Mouse (Mus musculus): ENCODE results near the gene Mrgprb4. TPM values are rescaled to one million over a fixed set of nuclear protein-coding genes. Genes with fewer than 3 reads are reported as not detected.

Mrgprb4 gene
- not detected in 2 replicates for polyA plus RNA-seq (2011; ENCODE audit: insufficient read depth, insufficient read length, low replicate concordance, missing spikeins)

DNA sequence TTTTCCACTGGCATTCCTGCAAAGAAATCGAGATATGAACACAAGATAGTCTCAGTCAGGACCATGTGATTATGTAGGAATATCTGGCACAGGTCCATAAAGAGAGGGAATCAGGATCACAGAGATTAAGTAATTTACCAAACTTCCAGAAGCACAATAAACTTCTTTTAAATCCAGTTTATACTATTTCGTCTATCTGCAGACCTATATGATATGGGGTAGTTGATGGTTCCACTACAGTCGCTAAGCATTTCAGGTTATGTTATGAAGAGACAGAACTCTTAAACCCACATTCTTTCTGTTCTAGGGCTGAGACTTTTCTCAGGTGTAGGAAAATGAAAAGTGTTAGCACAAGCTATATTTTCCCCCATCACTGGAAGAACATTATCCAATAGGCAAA is at the start of gene Mrgprb4:
Mrgprb4 (minus strand) TSS at position 101 of the 400 bp plus-strand sequence.
- TF ChIP-seq POLR2A (IDR thresholded peaks at IDR 0.05; ENCODE audit: borderline replicate concordance, control insufficient read depth, low read depth, low read length) (no peak), CTCF (IDR thresholded peaks at IDR 0.05; ENCODE audit: control insufficient read depth, insufficient read depth, low read length) (no peak)
- Histone ChIP-seq H3K4me3 (replicated peaks; ENCODE audit: control insufficient read depth, low read depth, low read length) (no peak within 1 kb of the TSS), H3K4me1 (ENCODE audit: control insufficient read depth, insufficient read depth, low read length) (no peaks in the 10 kb centered on the region), H3K27ac (ENCODE audit: control insufficient read depth, insufficient read depth, low read depth, low read length, poor library complexity) (no peak within 1 kb of the TSS)
- 71% methylated on average over 3 of the region's 3 CpGs for WGBS

DNA sequence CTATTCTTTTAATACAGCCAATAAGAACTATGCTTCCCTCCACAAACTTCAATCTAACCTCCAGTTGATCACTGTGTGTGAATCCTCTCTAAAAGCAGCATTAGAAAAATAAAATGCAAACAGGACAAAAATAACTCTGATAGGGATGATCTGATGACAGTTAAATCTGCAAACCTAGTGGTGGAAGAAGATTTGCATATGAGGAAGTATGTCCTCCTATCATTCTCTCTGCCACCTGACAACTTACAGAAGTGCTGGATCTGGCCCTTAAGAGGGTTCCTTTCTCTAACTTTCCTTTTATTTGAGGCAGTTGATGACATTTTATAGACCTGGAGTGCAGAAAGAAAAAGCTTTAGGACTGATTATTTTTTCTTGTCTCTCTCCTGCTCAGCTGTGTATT is 27.0 kb upstream of the Mrgprb4 start:
- no peak overlapping the region for H3K27ac ChIP-seq (ENCODE audit: control insufficient read depth, insufficient read depth, low read depth, low read length, poor library complexity)
- no peaks in the 10 kb centered on the region for H3K4me1 ChIP-seq (ENCODE audit: control insufficient read depth, insufficient read depth, low read length)
- no peak overlapping the region for H3K4me3 ChIP-seq (replicated peaks; ENCODE audit: control insufficient read depth, low read depth, low read length)
- TF ChIP-seq POLR2A (IDR thresholded peaks at IDR 0.05; ENCODE audit: borderline replicate concordance, control insufficient read depth, low read depth, low read length) (no peak), CTCF (IDR thresholded peaks at IDR 0.05; ENCODE audit: control insufficient read depth, insufficient read depth, low read length) (no peak)

DNA sequence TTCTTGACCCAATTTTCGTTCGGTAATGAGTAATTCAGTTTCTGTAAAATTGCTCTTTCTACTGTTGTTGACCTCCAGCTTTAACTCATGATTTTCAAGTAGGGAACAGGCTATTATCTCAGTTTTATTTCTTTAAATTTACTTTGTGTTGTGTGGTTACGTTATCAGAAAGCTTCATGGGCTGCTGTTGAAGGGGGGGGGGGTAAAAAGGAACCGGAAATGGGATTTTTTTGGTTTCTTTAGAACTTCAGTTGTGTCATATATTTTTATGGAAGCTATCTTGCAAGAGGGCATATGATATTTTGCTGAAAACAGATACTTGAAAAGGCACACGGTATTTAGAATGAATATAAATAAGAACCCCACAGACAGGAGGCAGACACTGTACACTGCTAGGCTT is 26.0 kb upstream of the Mrgprb4 start:
- WGBS = 69% methylated on average over 5 of the region's 5 CpGs
- no peaks in the 10 kb centered on the region for H3K4me1 ChIP-seq (ENCODE audit: control insufficient read depth, insufficient read depth, low read length)
- TF ChIP-seq POLR2A (IDR thresholded peaks at IDR 0.05; ENCODE audit: borderline replicate concordance, control insufficient read depth, low read depth, low read length) = no peak
- no peak for TF ChIP-seq CTCF (IDR thresholded peaks at IDR 0.05; ENCODE audit: control insufficient read depth, insufficient read depth, low read length)
- no peak overlapping the region for H3K27ac ChIP-seq (ENCODE audit: control insufficient read depth, insufficient read depth, low read depth, low read length, poor library complexity)
- H3K4me3 ChIP-seq (replicated peaks; ENCODE audit: control insufficient read depth, low read depth, low read length) = no peak overlapping the region

DNA sequence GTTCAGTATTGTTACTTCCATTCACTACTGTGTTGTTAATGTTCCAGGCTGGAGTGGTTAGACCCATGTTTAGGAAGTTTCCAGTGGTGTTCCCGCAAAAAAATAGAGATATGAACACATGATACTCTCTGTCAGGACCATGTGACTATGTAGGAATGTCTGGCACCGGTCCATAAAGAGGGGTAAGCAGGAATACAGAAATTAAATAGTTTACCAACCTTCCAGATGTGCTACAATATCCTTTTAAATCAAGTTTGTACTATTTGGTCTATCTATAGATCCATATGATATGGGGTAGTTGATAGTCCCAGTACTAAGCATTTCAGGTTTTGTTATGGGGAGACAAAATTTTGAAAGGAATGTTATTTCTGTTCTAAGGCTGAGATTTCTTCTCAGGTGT is 30.2 kb downstream of the Mrgprb4 start, which contains the start of gene Mrgprb5:
Mrgprb5 (minus strand) TSS at position 101 of the 400 bp plus-strand sequence.
- TF ChIP-seq CTCF (IDR thresholded peaks at IDR 0.05; ENCODE audit: control insufficient read depth, insufficient read depth, low read length) = no peak
- TF ChIP-seq POLR2A (IDR thresholded peaks at IDR 0.05; ENCODE audit: borderline replicate concordance, control insufficient read depth, low read depth, low read length) = no peak
- Histone ChIP-seq H3K27ac (ENCODE audit: control insufficient read depth, insufficient read depth, low read depth, low read length, poor library complexity) (no peak within 1 kb of the TSS), H3K4me1 (ENCODE audit: control insufficient read depth, insufficient read depth, low read length) (no peaks in the 10 kb centered on the region), H3K4me3 (replicated peaks; ENCODE audit: control insufficient read depth, low read depth, low read length) (no peak within 1 kb of the TSS)
- 57% methylated on average over 2 of the region's 2 CpGs for WGBS

DNA sequence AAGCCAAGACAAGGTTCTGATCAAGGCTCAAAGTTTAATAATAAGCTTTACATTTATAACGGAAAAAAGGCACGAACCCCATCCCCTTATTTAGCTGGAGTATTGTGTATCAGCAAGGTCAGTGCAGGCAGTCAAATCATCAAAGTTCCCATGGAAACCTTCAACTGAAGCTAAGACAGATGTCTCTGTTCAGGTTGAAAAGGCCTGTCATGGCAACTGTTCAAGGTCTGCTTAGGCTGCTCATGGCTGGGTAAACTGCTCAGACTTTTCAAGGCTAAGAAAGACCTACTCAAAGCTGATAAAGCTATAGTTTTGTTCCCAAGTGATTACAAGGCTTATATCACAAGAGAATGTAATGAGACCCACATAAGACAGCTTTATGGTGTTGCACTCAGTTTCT is 31.6 kb downstream of the Mrgprb4 start:
- 82% methylated on average over 2 of the region's 2 CpGs for WGBS
- Histone ChIP-seq H3K4me1 (ENCODE audit: control insufficient read depth, insufficient read depth, low read length) (no peaks in the 10 kb centered on the region), H3K4me3 (replicated peaks; ENCODE audit: control insufficient read depth, low read depth, low read length) (no peak overlapping the region), H3K27ac (ENCODE audit: control insufficient read depth, insufficient read depth, low read depth, low read length, poor library complexity) (no peak overlapping the region)
- TF ChIP-seq CTCF (IDR thresholded peaks at IDR 0.05; ENCODE audit: control insufficient read depth, insufficient read depth, low read length) (no peak), POLR2A (IDR thresholded peaks at IDR 0.05; ENCODE audit: borderline replicate concordance, control insufficient read depth, low read depth, low read length) (no peak)

Other genes starting within 250 kb of the Mrgprb4 start
- not detected in 2 replicates for gene Mrgpra4, start 217.2 kb downstream of the Mrgprb4 start, polyA plus RNA-seq (2011; ENCODE audit: insufficient read depth, insufficient read length, low replicate concordance, missing spikeins)
- not detected in 2 replicates for gene Mrgprx1, start 171.7 kb downstream of the Mrgprb4 start, polyA plus RNA-seq (2011; ENCODE audit: insufficient read depth, insufficient read length, low replicate concordance, missing spikeins)
- not detected in 2 replicates for gene Mrgprb5, start 30.3 kb downstream of the Mrgprb4 start, polyA plus RNA-seq (2011; ENCODE audit: insufficient read depth, insufficient read length, low replicate concordance, missing spikeins)
- gene Mrgprb8, start 189.2 kb upstream of the Mrgprb4 start, polyA plus RNA-seq (2011; ENCODE audit: insufficient read depth, insufficient read length, low replicate concordance, missing spikeins) = not detected in 2 replicates

Data from bone marrow, adult 2 months (tissue).